Mouse (Mus musculus) monocyte, adult 2 months (primary cell): ENCODE results near the gene Dab2ip.

ENCODE experiments used
- DNase-seq, 2 experiments: peaks; one replicate each; pipeline ENCODE4 v3.0.0; 2022; ENCODE audit warnings: low spot score in 2 of 2, low read depth in 1 of 2

The Dab2ip gene

DNA sequence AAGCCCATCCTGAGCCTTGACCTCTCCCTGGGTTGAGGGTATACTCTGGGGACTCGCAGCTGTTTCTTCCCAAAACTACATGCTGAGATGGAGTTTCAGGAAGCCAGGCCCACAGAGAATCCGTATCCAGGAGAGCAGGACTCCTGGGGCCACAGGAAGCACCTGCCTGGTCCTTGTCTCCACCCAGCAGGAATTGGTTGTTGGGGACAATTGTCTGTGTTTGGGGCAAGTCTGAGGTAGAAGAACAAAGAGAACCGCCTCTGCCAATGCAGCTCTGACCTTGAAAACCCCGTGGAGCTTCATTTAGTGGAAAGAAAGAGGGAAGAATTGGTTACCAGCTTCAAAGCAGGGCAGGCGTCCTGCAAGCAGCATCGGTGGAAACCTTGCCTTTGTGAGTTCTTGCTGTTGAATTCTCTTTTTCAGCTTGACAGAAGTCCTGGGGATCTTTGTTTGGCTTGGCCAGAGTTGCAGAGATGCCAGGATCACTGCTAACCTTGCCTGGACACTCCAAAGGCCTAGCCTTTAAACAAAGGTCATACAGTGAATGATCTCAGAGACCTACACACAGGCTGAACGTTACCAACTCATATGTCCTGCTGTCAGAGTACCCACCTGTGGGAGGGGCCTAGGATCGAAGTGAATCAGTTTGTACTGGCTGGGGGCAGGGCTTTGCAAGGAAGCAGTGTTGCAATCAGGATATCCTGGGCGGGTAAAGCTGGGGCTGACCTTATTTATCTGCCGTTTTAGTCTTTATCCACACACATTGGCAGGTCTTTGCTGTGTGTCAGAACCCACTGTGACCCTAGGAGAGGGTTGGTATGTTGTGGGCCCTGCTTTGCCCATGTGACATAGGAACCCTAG is 122.0 kb downstream of the Dab2ip start:
- peak in 1 of 2 experiments; percentile 18 for DNase-seq

DNA sequence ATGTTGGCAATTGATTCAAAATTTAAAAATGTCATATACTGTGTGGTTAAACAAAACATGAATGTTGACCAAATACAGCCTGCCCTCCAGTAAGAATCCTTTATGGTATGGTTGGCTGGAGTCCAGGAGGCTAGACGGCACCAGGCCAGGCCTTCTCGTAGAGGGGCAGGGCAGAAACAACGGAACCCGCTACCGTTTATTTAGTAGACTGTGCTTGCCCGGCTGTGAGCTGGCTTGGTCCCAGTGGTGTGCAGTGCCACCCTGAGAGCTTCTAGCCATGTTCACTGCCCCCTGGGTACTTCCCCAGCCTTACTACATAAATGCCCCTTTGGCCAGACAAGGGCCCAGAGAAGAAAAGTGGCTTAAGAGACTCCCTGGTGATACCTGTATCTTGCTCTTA is 122.8 kb downstream of the Dab2ip start:
- DNase-seq = no peak

DNA sequence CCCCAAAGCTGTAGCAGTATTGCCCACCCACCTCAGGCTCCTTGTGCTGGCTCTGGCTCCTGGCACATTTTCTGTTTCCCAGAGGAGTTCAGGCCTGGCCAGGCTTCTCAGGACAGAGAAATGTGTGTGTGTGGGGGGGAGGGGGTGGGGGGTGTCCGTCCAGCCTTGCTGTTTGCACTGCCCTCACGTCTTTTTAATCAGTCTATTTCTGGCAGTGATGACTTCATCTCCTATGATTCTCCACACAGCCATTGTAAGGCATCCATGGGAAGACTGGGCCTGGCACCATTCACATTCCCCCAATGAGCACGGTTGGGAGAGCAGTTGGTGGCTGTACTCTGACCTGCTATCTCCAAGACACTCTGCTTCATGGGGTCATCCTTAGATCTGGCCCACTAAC is 125.9 kb downstream of the Dab2ip start:
- DNase-seq = no peak

DNA sequence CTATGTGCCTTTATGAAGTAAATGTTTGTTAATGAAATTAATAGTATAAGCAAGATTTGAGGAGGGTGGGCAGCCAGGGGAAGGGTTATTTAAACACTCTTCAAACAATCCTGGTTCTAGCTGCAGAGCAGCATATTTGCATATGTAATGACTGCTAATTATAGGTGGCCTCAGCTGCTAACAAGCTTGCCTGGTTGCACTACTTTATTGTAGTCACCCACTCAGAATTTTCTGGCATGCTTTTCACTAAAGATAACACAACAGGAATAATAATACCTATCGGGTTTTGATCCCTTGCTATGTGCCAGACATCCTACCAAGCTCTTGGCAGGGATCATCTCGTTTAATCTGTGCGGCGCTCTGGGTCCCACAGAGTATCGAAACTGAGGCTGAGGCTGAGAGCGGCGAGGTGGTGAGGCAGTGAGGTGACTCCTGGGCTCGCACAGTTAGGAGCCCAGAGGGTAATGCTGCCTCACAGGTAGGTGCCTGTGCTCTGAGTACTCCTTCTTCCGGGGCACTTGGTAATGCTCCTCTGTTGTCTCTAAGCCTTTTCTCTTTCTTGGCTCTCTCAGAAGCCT is 126.8 kb downstream of the Dab2ip start:
- no peak for DNase-seq

DNA sequence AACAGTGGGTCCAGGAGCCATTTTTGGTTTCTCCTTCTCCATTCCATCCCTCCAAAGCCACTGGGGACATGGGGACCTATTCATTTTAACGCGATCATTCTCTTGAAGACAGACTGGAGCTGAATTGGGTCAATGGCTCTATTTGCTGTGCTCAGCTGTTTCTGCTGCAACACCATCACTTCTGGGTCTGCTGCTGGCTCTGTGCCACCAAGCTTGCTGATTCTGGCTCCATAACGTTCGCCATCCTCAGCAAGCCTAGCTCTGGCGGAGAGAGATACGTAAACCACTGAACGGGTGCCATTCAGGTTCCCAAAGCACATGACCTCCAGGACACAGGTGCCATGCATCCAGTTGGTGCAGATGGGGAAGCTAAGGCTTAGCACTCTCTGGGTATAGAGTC is 128.0 kb downstream of the Dab2ip start:
- no peak for DNase-seq

DNA sequence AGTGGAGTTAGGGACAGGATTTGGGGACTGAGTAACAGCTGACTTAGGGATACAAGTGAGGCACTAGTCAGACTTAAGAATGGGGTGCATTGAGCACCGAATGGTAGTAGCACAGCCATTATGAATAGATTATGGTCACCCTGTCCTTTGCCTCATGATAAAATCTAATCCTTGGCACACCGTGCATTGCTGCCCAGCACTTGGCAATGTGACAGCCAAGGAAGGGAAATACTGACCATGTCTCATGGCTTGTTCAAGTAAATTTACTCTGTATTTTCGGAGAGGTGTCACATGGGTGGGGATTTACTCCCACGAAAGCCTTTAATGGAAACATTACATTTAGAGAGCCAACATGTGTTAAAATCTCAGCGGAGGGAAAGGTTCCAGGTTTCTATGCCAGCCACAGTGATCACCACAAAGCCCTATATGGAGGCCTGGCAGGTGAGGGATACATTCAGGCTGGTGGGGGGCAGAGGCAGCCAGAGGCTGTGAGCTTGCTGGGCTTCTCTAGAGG is 129.5 kb downstream of the Dab2ip start:
- DNase-seq = no peak

DNA sequence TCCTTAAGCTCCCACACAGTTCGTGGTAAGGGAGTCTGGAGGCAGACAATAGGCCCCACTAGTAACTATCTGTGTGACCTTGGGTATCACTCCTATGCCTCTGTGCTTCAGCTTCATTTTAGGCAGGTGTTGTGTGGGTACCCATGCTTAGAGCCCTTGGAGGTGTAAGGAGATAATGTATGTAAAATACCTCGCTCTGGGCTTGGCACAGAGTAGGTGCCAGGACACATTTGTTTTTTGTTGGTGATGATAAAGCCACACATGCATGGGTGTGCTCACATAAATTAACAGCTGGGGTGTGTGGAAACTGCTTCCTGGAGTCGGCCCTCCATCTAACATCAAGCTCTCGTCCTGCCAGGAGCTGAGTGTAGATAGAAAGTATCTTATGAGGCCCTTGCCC is 130.1 kb downstream of the Dab2ip start:
- no peak for DNase-seq

DNA sequence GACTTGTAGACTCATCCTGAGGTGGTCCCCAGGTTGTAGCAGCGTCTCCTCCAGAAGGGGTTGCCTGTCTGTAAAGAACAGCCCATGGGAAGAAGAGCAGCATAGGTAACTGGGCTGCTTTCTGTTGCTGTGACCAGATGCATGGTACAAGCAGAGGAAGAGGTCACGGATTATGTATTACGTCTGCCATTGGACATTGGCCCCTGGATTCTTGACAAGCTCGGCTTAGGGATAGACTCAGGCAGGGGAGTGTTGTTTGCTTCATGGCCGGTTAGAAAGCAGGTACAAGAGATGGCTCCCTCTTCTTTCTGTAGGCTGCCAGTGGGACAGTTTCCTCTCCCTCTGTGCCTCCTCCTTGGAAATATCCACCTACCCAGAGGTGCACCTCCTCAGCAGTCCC is 130.5 kb downstream of the Dab2ip start:
- DNase-seq = no peak

DNA sequence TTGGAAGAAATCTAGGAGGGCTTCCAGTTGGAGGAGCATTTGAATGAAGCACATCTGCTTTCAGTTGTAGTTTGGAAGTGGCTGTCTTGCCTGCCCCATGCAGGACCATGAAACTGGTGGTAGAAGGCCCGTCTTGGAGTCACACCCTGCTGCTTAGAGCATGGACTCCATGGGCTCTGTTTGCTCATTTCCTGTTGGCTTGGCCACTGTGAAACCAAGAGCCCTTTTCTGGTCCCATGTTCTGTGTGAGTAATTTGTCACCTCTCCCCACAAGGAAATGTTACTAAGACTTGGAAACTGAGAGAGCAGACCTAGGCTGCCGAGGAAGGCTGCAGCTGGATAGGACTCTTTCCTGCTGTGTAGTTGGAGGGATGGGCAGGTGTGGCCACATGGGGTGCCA is 131.8 kb downstream of the Dab2ip start:
- DNase-seq = no peak

DNA sequence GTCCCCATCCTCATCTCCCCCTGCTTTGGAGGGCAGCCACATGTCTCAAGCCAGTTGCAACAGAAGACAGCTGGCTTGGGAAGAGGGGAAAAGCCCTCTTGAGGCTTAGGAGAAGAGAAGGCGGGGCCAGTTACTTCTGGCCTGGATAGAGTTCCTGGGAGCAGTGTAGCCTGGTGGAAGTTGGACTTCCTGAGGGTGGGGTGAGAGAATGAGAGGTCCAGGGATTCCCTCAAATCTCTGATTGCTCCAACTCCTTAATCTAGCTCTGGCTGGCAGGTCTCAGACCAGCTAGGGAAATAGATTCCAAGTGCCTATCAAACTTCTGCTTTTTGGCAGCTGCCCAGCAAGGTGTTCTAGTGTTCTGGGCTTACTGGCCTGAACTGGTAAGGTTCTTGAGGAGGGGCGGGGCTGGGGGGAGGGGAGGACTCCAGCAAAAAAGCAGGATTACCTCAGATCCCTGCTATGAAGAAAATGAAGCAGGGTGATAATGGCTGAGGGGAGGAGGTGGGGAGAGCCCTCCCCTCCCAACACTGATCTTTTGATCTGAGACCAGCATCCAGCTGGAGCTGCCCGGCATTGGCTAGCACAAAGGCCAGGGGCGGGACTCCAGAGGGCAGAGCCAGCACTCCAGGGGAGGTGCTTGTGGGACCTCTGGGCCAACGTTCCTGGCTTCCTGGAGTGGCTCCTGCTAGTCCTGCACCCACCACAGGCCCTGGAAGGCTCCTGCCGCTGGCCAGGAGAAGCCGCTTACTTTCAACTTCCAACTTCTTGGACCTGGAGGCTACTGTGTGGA is 133.4 kb downstream of the Dab2ip start:
- DNase-seq = no peak

DNA sequence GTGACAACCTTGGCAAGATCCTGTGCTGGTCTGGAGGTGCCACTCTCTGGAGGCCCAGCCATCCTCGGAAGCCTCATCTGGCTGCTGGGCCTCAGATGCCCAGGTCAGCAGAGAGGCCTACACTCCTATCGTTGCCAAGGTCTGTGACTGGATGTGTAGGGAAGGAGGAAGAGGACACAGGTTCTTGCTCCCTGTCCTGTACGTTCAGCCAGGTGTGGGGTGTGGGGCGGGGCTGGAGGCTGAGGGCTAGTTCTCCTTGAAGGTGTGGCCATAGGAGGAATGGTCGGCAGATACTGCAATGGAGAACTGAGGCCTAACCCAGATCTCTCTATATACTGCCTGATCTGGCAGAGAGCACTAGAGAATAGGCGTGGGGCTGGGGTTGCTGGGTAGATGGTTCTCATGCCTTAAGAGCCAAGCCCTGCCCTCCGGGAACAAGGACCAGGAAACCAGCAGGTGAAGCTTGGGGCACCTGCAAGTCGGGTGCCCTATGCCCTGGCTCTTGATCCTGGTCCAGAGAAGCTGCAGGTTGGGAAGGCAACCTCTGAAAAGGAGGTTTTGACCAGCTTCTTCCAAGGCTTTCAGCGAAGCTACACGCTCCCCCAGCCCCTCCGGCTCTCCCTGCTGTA is 134.3 kb downstream of the Dab2ip start:
- no peak for DNase-seq

DNA sequence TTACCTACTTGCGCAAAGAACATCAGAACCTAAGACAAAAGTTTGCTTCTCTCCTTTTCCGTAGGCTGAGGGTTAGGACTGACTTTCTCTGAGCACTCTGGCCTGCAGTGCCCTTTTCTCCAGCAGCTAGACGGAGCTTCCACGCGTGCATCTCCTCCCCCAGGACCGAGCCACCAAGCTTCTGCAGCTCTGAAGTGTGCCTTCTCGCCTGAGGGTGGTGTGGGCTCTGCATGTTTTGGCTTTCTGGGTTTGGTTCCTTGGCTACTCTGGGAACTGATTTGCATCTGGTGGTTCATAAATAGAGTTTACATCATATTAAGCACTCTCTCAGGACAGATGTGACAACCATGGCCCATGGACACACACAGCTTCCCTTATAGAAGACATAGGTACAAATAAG is 135.0 kb downstream of the Dab2ip start:
- DNase-seq = no peak

DNA sequence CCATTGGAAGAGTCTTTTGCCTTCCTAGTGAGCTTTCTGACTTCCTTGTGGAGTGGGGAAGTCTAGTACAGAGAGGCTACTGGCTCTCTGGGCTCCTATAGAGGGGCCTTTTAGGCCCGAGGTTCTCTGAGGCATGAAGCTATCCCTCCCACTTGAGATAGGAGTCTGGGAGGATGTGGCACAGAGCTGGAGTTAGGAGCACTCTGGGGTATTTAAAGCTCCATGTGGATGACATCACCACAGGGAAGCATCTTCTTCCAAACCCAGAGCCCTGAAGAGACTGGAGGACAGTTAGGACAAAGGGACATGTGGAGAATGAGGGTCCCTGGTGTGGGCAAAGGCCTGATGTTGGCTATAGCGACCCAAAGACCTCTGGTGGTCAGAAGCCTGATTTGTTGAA is 136.0 kb downstream of the Dab2ip start:
- DNase-seq = no peak

DNA sequence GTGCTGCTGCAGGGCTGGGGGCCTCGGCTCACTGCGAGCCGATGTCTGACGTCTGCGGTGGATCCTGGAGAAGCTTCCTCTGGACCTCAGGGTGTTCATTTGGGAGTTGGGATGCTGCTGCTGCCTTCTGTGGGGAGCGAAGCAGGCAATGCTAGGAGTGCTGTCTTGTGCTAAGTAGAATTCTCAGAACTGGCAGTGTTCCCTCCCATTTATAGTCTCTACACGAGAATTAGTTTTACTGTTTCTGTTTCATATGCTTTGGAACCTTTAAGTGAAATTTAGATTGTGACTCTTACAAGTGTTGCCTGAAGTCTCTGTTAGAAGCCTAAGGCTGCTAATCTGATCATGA is 138.1 kb downstream of the Dab2ip start:
- no peak for DNase-seq

DNA sequence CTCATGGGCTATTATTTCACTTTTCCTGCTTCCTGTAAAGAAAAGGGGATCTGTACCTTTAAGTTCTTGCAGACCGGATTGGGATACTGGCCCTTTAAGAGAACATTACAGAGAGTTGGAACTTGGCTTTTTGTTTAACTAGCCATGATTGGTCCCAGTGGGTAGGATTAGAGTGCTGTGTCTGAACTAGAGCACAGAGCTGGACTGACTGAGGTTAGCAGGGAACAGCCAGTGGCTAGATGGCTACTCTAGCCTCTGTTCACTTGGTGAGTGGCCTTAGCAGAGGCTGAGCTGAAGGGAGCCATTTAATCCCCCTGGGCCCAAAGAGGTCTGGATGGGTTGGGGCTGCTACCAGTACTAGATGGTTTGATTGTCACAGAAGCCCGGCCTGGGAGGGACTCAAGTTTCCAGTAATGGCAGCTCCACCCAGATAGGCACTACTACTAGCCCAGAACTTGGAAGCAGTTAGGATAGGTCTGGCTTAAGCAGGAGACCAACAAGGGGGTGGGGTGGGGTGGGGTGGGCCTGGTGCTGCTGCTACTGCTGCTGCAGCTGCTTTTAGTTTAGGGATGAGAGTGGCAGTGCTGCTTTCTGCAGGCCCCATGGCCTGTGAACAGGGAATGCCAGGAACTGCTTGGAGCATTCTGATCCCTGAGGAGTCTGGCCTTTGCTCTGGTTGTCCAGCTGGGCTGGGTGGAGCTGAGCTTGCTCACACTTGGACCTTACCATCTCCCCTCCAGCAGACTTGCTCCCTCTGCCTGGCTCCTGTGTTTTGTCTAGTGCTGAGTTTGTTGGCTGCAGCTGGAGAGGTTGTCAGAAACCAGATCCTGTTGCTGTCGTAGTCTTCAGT is 138.7 kb downstream of the Dab2ip start:
- no peak for DNase-seq

DNA sequence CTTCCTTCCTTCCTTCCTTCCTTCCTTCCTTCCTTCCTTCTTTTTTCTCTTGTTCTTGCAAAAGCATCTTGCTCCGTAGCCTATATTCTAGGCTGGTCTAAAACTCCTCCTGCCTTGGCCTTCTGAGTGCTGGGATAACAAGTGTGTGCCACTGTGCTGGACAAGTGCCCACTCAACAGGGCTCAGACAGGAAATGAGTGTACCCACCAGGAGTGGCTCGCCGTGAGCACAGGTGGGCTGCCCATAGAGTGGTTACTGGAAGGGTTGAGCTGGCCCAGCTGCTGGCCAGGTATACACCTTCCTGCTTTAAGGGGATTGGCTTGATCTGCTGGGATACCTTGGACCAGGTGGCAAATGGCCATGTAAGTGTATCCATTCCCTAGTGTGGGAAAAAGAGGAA is 139.7 kb downstream of the Dab2ip start:
- DNase-seq = no peak

DNA sequence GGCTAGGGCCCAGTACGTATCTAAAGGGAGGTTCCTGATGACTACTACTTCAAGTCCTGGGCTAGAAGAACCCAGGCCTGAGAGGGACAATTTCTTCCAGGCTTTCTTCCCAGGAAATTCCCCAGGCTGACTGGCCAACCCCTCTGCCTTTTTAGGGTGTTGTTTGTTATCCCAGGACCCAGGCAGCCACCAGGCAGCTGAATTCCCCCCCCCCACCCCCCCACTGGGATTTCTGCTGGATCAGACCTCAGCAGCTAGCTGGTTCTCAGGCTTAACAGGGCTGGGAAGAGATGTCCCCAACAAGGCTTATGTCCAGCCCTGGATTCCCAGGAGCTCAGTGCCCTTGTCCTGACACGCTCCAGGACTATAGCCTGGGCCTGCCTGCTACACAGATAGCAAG is 142.9 kb downstream of the Dab2ip start:
- DNase-seq = no peak

DNA sequence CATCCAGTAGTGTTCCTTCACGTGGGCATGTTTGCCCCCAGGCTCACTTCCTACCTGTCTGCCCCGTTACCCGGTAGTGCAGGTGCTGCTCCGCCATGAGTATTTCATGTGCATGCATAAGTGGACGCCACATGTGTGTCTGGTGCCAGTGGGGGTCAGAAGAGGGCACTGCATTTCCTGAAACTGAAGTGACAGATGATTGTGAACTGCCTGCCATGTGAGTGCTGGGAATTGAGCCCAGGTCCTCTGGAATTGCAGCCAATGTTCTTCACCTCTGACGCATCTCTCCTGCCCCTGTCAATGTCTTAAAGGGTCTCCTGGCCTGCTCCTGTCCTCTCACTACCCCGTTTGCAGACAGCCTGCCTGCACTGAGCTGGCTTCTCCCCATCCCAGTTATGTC is 143.9 kb downstream of the Dab2ip start:
- DNase-seq = no peak

DNA sequence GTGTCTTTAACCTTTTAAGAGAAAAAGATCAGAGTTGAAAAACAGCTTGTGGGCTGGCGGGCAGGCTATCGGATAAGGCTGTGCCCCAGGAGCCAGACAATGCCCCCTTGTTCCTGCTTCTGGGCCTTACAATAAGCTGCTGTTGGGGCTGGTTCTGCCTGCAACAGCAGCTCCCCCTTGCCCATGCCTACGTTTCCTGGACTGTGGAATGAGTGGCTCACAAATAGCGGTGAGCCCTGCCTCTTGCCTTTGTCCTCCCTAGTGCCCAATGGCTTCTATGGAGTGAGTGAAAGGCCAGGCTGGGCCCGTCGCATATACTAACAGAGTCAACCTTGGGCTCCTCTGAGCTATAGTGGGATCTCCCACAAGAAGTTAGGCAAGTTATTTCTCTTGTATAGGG is 144.5 kb downstream of the Dab2ip start:
- no peak for DNase-seq

DNA sequence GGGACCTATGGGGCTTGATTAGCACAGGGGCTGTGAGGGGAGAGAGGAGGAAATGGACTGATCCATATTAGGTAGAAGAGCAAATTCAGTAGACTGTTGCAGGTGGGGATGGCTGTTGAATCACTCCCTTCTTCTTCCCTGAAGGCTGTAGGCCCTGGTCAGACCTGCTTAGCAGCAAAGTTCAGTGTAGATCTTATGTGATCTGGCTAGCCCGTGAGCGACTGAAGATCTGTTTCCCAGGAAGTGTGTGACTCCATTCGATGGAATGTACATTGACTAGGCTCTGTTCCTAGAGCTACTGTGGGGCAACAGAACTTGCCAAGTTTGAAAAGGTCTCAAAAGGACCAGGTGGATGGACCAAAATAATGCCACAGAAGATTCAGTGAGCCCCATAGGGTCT is 145.2 kb downstream of the Dab2ip start:
- DNase-seq = no peak

DNA sequence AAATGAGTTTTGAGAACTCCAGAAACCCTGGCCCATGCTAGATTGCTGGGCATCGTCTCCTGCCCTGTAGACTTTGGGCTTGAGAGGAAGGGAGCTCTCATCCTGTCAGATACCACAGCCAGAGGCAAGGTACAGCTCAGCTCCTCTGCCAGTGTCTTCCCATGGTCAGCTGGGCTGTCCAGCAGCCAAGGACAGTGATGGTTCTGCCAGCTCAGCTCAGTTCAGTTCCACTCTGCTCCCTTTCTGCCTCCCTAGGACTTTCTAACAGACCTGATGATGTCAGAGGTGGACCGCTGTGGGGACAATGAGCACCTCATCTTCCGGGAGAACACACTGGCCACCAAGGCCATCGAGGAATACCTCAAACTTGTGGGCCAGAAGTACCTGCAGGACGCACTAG is 154.5 kb downstream of the Dab2ip start:
- DNase-seq = no peak
